Mouse (Mus musculus) stomach, postnatal 0 days (tissue): ENCODE measurements around the gene Kctd3.

Experiments used
- CTCF ChIP-seq: IDR thresholded peaks from 2 replicates; pipeline ENCODE4 v1.5.1; 2016; ENCODE audit warnings: antibody characterized with exemption, low read depth, mild to moderate bottlenecking, moderate library complexity
- EP300 ChIP-seq: optimal IDR thresholded peaks from 2 replicates; pipeline ENCODE3; 2016; ENCODE audit warnings: antibody characterized with exemption

GRCm38 (mm10) chr1:189055933-189056332, 48.3 kb upstream of the Kctd3 start:
- no peak for TF ChIP-seq CTCF
- no peak for TF ChIP-seq EP300
